Mouse (Mus musculus) cerebellum, adult 2 months (tissue): ENCODE results near the gene Chchd1. TPM values are rescaled to one million over a fixed set of nuclear protein-coding genes. Genes with fewer than 3 reads are reported as not detected.

ENCODE experiments used
- DNase-seq, 2 experiments: peaks; one replicate each; pipeline ENCODE4 v3.0.0; 2021
- H3K27ac ChIP-seq: fragments of 200-500 bp; 2 replicates; pipeline ENCODE4 v1.5.1; 2012; ENCODE audit warnings: low read length, control low read depth, inconsistent platforms; ENCODE audit not compliant: insufficient read depth
- H3K27me3 ChIP-seq: fragments of 200-500 bp; 2 replicates; pipeline ENCODE4 v1.6.1; 2012; ENCODE audit warnings: inconsistent platforms, mild to moderate bottlenecking, low read length, moderate library complexity; ENCODE audit not compliant: control insufficient read depth, insufficient read depth
- H3K4me1 ChIP-seq: fragments of 200-500 bp; 2 replicates; pipeline ENCODE4 v1.6.1; 2011; ENCODE audit warnings: low read length; ENCODE audit not compliant: control insufficient read depth, insufficient read depth
- H3K4me3 ChIP-seq: fragments of 200-500 bp; replicated peaks from 2 replicates; pipeline ENCODE3; 2011; ENCODE audit warnings: mild to moderate bottlenecking, low read depth, low read length, control low read depth; ENCODE audit not compliant: insufficient read depth
- CTCF ChIP-seq: fragments of 200-500 bp; IDR thresholded peaks from 2 replicates; pipeline ENCODE4 v1.5.1; 2011; ENCODE audit warnings: low read depth, mild to moderate bottlenecking, control low read depth, low read length, moderate library complexity, borderline replicate concordance; ENCODE audit not compliant: insufficient read depth
- POLR2A ChIP-seq: fragments of 200-500 bp; IDR thresholded peaks from 2 replicates; pipeline ENCODE4 v1.6.1; 2011; ENCODE audit warnings: low read length, control low read depth, borderline replicate concordance; ENCODE audit not compliant: insufficient read depth
- WGBS: fragments of 180-500 bp; shearing (Covaris S2); methylation state at CpG from one replicate; pipeline ENCODE4 v1.1.7; 2018; 5-methylcytosine and 5-hydroxymethylcytosine counted together
- polyA plus RNA-seq: library from polyadenylated mRNA; depleted of rRNA; stranded (reverse); fragments of >200 nt; gene quantifications from 2 replicates; pipeline ENCODE4 v1.2.3, GENCODE M21; 2012

The Chchd1 gene
- polyA plus RNA-seq, 1 experiment, result 115 TPM

GRCm38 (mm10) chr14:20694185-20694883 is 8.5 kb upstream of the Chchd1 start:
- DNase-seq, result no peak
- H3K27ac ChIP-seq, result peak overlapping the region; percentile 97
- TF ChIP-seq POLR2A, result no peak
- TF ChIP-seq CTCF, result no peak
- no peaks in the 10 kb centered on the region for H3K27me3 ChIP-seq
- peaks cover 9% of the 10 kb centered on the region; the same call in 1 of the 2 replicates for H3K4me1 ChIP-seq
- H3K4me3 ChIP-seq, result peak overlapping the region; percentile 90
- WGBS, result 36% methylated on average over 13 of the region's 13 CpGs

DNA sequence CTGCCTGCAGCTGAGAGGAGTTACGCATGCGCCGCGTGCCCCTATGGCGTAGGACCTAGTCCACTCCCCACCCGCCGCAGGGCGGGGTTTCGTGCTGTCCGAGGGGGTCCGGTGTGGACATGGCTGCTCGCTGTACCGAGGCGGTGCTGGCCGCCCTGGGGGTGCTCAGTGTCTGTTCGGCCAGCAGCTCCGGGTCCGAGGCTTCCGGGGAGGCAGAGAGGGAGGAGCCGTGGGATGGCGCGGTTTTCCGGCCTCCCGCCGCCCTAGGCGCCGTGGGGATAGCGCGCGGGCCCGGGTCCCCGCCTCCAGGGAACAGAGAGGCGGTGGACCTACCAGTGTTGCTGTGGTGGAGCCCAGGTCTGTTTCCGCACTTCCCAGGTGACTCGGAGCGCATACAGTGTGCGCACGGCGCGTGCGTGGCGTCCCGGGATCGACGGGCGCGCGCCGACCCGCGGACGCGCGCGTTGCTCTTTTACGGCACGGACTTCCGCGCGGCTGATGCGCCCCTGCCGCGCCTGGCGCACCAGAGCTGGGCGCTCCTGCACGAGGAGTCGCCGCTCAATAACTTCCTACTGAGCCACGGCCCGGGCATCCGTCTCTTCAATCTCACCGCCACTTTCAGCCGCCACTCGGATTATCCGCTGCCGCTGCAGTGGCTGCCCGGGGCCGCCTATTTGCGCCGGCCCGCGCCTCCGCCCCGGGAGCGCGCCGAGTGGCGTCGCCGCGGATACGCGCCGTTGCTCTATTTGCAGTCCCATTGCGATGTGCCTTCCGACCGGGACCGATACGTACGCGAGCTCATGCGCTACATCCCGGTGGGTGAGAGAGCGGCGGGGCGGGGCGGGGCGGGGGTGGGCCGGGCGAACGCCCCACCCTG is 7.7 kb upstream of the Chchd1 start, which contains the start of gene Fut11:
TSS of gene Fut11 (plus strand) at position 85 of the 877 bp plus-strand sequence.
- peak; percentile 82 for TF ChIP-seq POLR2A
- TF ChIP-seq CTCF, result no peak
- peak within 1 kb of the TSS; percentile 90 for H3K4me3 ChIP-seq
- under 1% methylated on average over 111 of the region's 111 CpGs for WGBS
- peak; percentile 91 to 92 for DNase-seq
- H3K27me3 ChIP-seq, result no peaks in the 10 kb centered on the region
- H3K4me1 ChIP-seq, result peaks cover 9% of the 10 kb centered on the region; the same call in 1 of the 2 replicates
- H3K27ac ChIP-seq, result peak within 1 kb of the TSS; percentile 97

DNA sequence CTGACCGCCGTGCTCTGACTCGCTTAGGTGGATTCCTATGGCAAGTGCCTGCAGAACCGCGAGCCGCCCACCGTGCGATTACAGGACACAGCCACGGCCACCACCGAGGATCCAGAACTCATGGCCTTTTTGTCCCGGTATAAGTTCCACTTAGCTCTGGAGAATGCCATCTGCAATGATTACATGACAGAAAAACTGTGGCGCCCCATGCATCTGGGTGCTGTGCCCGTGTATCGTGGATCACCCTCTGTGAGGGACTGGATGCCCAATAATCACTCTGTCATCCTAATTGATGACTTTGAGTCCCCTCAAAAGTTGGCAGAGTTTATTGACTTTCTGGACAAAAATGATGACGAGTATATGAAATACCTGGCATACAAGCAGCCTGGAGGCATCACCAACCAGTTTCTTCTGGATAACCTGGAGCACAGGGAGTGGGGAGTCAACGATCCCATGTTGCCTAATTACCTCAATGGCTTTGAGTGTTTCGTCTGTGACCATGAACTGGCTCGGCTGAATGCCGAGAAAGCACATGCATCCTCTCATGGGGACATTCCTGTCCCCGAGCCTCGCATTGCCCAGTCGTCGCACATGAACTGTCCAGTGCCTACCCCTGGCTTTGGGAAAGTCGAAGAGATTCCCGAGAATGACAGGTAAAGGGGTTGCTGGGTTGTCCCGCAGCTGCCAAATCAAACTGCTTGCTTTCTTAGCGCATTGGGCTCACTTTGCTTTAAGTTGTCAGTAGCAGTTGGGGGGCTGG is 6.9 kb upstream of the Chchd1 start:
- TF ChIP-seq CTCF (no peak), POLR2A (no peak)
- DNase-seq, result peak in 1 of 2 experiments; percentile 35
- WGBS, result 3% methylated on average over 27 of the region's 27 CpGs
- Histone ChIP-seq H3K4me1 (peaks cover 9% of the 10 kb centered on the region; the same call in 1 of the 2 replicates), H3K27ac (peak overlapping the region; percentile 25; the same call in 1 of the 2 replicates), H3K4me3 (peak overlapping the region; percentile 90), H3K27me3 (no peaks in the 10 kb centered on the region)

GRCm38 (mm10) chr14:20696986-20697385 is 5.8 kb upstream of the Chchd1 start:
- 0% methylated on average over 1 of the region's 1 CpGs for WGBS
- H3K27ac ChIP-seq, result no peak overlapping the region
- H3K4me1 ChIP-seq, result peaks cover 9% of the 10 kb centered on the region; the same call in 1 of the 2 replicates
- DNase-seq, result peak; percentile 49 to 62
- no peaks in the 10 kb centered on the region for H3K27me3 ChIP-seq
- TF ChIP-seq POLR2A (no peak), CTCF (peak; percentile 60; the same call in 1 of the 2 replicates)
- peak overlapping the region; percentile 39 for H3K4me3 ChIP-seq

- Histone ChIP-seq H3K4me3 (no peak overlapping the region), H3K27ac (no peak overlapping the region), H3K4me1 (peaks cover 9% of the 10 kb centered on the region; the same call in 1 of the 2 replicates), H3K27me3 (no peaks in the 10 kb centered on the region)
- WGBS, result 73% methylated on average over 2 of the region's 2 CpGs
- no peak for DNase-seq
- TF ChIP-seq POLR2A, result no peak
- no peak for TF ChIP-seq CTCF
These were observed 4.3 kb upstream of the Chchd1 start for GRCm38 (mm10) chr14:20698515-20698914.

- H3K4me3 ChIP-seq, result no peak overlapping the region
- no peaks in the 10 kb centered on the region; the same call in 1 of the 2 replicates for H3K4me1 ChIP-seq
- no peak overlapping the region for H3K27ac ChIP-seq
- no peaks in the 10 kb centered on the region for H3K27me3 ChIP-seq
- DNase-seq, result no peak
- 72% methylated on average over 3 of the region's 3 CpGs for WGBS
- TF ChIP-seq POLR2A, result no peak
- TF ChIP-seq CTCF, result no peak
These were observed 2.4 kb upstream of the Chchd1 start for GRCm38 (mm10) chr14:20700362-20700761.

- WGBS, result 74% methylated on average over 8 of the region's 8 CpGs
- H3K4me3 ChIP-seq, result no peak overlapping the region
- TF ChIP-seq POLR2A (no peak), CTCF (no peak)
- no peaks in the 10 kb centered on the region; the same call in 1 of the 2 replicates for H3K4me1 ChIP-seq
- no peak overlapping the region for H3K27ac ChIP-seq
- no peak for DNase-seq
- H3K27me3 ChIP-seq, result no peaks in the 10 kb centered on the region
These were observed 1.3 kb upstream of the Chchd1 start for GRCm38 (mm10) chr14:20701554-20701953.
